Mouse (Mus musculus) myocyte (in vitro differentiated cells): Measurements from ENCODE around the gene Ryr1.

ENCODE experiments used
- POLR2A ChIP-seq: IDR thresholded peaks from one replicate; pipeline ENCODE4 v1.6.1; 2011; ENCODE audit warnings: low read depth, mild to moderate bottlenecking, control low read depth, moderate library complexity; ENCODE audit not compliant: insufficient read length
- POLR2AphosphoS2 ChIP-seq: IDR thresholded peaks from one replicate; pipeline ENCODE4 v1.6.1; 2011; ENCODE audit warnings: low read depth, control low read depth; ENCODE audit not compliant: insufficient read length
- SRF ChIP-seq: IDR thresholded peaks from one replicate; pipeline ENCODE4 v1.6.1; 2011; ENCODE audit warnings: low read depth; ENCODE audit not compliant: control insufficient read depth, insufficient read length

- TF ChIP-seq POLR2A, result no peak
- TF ChIP-seq SRF, result no peak
- TF ChIP-seq POLR2AphosphoS2, result no peak
Observed at GRCm38 (mm10) chr7:29144006-29144405, 19.0 kb upstream of the Ryr1 start.
